Mouse (Mus musculus): ENCODE results near the gene Gm11437.

The Gm11437 gene

DNA sequence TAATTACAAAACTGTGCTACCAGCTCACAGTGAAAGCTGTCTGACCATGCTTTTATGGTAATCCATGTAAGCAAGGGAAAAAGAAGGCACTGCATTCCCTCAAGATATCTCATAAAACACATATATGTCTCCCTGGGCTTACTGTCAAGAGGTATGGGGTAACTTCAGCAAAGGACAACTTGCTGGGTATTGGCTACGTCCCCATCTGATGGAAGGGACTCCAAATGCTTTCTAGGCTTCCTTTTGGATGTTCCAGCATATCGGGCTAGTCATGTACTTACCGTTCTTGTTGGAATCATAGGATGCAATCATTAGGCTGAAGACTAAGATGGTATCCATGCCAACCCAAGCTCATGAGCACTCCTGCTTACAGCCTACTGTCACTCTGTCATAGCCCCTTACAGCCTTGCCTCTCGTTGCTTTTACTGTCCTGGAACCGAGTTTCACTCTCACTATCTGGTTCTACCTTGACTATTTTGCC is at the start of gene Gm11437:
Gene Gm11437, minus strand, starts transcription at position 431 of the 481 bp plus-strand sequence.
- no peak for DNase-seq

DNA sequence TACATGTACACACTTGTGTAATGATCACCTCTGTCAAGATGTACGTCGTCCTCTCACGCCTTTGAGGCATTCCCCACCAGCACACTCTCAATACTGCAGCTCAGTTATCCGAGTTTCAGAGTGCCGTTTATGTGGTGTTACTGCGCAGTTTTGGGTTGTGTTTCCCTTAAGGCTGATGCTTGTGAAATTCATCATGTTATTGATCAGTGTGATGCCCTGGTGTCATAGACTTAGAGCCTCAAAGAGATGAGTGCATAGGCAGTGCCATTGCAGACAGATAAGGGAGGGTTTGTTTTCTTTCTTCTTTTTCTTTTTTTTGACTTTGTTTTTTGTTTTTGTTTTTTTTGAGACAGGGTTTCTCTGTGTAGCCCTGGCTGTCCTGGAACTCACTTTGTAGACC is 43.6 kb upstream of the Gm11437 start:
- no peak for DNase-seq

DNA sequence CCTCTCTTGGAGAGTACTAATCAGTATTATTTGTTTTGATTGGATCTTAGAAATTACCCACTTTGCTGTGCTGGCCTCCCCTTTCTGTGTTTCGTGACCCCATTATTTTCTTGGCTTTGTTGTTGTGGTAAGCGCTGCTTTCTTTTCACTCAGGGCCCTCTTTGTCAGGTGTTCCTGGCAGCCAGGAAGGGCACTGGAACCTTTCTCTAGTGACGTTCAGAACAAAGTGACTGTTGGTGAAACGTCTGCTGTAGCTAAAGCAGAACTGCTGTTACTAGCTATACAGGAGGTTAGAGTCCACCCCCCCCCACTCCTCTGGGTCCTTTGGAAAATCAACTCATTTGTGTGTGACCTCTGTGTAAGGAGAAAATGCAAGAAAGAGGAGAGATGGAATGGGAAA is 38.5 kb upstream of the Gm11437 start:
- DNase-seq, result no peak

DNA sequence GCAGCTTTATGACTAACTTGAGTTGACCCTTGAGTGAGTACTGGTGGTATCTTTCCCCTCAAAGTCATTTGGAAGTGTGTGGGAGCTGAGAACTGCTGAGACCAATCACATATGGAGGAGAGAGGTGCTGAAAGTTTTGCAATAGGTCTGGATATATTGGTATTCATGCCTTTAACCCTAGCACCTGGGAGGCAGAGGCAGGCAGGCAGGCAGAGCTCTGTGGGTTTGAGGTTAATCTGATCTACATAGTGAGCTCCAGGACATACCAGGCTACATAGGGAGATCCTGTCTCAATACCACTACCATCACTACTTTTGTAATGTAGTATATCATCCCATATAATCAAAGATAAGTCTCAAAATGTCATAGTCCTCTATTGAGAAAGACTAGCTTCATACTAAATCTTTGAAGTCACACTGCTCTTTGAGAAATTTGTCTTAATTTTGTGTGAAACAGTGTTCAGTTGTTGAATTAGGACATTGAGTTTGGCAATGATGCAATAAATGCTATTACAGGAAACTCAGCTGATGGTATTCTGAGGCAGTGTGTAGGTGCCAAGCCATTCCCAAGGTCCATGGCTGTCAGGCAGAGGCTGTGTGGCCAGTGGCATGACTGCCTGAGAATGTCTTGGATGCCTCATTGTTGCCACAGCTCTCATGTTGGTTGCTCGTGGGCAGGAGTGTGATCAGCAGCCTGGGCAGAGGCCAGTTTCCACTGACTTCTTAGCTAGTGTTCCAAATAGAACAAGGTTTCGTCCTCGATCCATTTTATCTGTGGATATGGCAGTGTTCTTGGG is 30.5 kb upstream of the Gm11437 start:
- DNase-seq, result no peak

DNA sequence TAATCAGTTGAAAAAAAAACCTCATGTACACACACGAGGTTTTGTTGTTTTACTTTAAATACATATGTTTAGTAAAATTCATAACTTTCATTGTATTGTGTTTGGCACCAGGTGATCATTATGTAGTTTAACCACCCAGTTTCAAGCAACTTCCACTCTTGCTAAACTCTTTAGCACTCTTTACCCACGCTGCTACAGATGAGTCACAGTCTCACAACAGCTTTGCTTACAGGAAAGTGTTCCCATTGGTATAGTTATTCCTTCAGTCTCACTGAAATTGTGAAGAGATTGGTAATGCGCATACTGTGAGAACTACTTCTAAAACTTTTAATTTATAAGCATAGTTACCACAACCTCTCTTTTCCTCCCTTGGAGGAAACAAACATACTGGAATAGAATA is 27.5 kb upstream of the Gm11437 start:
- no peak for DNase-seq

DNA sequence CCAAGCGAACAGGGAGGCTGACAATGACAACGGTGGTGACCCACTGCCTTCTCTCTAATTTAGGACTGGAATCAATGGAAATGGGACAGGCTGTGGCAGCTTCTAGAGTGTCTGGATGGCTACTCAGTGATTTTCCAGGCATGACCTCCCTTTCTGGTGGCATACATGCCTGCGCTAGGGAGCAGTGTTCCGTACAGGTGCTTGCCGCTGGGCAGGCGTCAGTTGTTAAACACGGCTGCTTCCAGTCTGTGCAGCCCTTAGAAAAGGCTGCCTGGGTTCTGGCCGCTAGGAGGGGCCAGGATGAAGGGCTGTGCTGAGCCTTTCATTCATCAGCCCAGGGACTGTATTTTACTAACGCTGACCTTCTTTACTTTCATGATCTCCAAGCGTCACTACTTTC is 26.0 kb upstream of the Gm11437 start:
- no peak for DNase-seq

DNA sequence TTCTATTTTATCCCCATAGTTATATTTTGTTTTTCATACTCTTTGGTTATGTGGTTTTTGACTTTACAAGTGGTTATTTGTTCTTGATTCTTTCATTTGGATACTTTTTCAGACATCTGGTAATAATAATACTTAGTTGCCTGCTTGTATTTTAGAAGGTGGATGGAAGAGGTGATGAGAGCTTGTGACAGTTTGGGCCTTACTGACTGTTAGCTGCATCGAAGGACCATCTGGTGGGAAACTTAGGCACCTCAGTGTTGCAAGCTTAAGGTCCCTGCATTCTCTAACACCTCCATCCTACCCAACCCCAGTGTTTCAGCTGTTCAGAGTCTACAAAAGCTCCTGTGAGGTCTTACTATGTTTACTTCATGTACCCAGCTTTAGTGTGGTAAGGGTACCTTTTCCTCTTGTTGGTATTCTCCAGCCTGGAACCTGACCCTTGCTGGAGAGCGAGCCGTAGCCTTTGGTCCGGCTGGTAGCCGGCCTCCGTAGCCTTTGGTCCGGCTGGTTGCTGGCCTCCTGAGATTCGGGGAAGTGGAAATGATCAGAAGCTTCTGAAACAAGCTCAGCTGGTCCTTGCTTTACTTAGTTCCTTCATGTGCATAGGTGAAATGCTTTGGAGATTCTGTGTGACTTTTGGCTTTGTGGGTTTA is 23.4 kb upstream of the Gm11437 start:
- DNase-seq, result no peak

DNA sequence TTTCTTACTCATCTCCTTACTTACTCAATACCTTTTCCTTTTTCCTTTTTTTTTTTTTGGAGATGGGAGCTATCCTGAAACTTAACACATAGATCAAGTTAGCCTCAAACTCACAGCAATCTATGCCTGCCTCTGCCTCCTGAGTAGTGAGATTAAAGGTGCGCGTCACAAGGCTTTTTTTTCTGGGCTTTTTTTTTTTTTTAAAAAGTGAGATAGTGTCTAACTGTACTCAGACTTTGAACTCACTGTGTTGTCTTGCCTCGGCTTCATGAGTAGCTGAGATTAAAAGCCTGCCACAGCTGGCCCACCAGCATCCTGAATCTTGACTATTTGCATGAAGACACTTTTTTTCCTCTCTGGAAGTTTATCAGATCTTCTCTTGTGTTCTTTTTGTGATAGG is 21.3 kb upstream of the Gm11437 start:
- DNase-seq, result no peak

DNA sequence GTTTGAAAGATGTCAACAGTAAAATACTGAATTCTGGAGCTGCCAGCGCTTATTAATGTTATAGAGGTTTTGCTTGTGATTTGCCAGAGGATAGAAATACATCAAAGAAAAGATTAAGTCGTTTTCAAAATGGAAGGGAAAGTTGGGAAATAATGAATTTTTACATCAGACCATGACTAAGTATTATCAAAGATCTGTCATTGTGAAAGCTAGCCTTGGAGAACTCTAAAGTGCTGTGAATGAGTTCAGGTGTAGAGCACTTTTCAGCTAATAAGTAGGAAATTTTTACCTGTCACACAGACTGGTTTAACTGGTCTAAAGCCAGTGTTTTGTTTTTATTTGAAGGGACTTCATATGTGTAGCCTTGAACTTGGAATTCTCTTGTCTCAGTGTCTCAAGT is 14.0 kb upstream of the Gm11437 start:
- DNase-seq, result no peak

DNA sequence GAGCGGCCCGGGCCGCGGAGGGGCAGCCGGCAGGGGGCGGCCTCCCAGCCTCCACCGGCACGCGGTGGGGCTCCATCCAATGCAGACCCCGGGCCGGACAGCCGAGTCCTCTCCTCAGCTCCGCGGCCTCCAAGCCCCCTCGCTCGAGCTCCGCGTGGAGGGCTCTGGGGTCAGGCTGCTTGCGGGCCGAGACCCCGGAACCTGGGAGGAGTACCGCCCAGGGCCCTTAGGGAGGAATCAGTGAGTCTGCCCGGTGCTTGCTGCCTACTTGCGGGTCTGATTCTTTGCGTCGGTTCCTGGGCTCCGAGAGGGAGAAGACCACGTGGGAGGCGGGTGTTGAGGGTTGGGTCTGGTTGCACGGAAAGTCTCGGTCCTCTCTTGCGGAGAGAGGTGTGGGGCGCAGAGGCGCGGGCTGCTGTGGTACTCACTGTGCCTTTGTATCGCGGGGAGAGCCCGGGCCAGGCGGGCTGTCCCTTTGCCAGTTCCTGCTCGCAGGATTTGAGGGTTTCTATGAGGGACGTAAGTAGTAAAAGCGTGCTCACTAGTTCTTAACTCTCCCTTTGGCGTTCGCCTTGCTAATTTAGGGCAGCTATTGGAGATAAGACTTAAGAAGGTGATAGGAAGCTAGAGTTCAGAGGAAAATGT is 12.8 kb upstream of the Gm11437 start:
- peak; percentile 55 to 61 for DNase-seq

DNA sequence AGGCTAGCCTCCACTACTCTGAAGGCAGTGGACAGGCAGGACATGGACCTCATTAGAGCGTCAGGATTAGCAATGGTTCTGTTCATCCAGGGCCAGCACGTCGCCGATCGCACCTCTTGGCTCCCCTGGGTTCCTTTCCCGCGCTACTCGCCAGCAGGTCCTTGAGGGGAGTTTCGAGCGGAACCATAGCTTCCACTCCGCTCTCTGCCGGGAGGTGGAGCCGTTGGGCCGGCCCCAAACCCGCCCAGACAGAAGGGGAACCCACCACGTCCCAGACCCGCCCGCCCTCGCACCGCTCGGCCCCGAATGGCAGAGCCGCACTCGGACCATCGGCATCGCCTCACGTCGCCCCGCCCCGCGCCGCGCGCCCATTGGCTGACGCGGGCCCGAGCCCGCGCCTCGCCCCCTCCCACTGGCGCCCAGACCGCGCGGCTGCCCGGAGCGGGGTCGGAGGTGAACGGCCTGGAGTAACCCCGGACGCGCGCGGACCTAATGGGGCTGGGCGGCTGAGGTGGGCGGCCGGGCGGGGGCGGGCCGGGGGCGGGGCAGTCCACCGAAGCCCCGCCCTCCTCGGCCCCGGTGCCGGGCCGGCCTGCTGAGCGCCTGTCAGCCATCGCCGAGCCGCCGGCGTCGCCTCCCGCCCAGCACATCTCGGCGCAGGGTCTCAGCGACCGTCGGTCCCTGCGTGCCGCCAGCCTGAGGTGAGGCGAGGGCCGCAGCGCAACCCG is 12.1 kb upstream of the Gm11437 start:
- DNase-seq, result peak; percentile 92 to 94

DNA sequence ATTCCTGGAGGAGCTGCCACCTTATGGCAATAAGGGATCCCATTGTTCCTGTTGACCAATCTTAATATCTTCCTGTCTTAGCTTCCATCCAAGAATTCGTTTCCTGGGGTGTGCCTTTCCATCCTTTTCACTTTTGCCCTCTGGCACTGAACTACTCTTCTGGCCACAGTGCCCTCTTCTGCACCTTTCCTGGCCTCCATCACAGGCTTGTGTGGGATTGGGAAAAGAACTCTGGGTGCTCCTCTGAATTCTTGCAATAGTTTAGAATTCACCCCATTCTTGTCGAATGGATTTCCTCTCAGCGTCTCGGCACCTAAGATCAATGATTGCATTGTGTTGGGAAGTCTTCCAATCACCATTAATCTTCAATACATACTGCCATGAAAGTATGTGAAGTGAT is 11.3 kb upstream of the Gm11437 start:
- no peak for DNase-seq

DNA sequence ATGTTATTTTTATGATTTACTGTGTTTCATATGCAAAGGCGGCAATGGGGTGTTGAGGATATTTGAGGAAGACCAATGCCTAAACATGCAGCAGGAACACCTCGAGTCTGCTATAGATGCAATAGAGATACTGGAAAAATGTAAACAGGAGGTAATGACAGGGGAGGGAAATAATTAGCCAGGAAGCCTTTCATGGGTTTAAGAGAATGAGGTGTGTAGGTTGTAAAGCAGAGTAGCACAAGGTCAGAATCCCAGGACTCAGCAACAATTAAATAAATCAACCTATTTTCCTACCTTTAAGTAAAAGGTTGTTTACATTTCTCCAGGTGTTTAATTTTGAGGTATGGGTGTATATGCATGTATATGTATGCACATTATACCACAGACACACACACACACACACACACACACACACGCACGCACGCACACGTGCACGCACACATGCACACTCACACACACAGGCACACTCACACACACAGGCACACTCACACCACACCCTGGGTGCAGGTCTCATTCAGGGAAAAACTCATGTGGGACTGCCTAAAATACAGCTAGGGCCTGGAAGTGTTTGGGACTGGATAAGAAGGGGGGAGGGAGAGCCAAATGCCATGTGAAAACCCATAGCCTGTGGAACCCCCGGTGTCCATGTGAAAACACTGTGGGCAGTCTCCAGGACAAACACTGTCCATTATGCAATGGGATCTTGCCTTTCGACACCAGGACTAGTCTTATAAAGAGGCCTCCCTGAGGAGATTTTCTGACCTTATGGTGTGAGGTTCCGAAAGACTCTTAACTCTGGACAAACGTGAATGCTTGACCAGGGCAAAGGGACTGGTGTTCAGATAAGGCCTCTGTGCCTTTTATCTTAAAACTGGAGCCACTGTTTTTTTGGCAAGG is 5.5 kb upstream of the Gm11437 start:
- no peak for DNase-seq

DNA sequence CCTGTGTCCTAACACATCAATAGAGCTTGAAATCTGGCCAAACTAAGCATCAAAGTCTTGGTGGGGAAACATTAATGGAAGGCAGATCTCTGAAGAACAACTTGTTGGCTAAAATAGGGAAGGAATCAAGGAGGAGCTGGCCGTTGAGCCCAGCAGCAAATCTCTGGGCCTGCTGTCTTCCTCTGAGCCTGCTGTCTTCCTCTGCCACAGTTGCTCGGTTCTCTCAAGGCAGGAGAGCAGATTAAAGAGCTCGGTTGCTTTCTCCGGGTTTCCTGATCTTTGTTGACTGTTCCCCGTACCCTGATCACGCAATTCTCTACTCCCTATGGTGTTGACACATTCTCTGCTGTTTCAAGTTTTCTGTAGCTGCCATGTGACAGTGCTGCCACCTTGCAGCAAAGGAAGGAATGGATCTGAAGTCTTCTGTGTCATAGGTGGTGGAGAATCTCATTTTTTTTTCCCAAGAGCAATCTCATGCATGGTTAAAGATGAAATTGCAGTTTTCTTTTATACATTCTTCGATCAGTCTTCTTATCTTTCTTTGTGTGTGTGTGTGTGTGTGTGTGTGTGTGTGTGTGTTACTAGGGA is 1.5 kb upstream of the Gm11437 start:
- DNase-seq, result peak in 1 of 2 experiments; percentile 7

DNA sequence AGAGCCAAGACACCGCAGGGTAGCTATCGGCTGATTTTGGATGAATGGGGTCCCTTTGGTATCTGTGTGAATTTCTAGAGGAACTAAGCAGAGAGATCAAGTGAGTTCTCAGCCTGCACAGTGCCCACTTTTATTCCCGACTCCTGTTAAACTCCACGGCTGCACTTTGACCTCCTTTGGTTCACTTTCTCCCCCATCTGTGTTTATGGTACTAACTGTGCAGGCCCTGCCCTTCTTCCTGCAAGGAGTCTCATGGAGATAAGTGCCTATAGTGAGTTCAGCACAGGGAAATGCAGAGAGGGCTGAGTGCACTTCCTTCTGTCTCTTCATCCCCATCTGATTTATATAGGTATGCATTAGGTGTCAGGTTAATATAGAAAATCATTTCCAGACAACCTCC is 2.7 kb downstream of the Gm11437 start:
- DNase-seq, result no peak

DNA sequence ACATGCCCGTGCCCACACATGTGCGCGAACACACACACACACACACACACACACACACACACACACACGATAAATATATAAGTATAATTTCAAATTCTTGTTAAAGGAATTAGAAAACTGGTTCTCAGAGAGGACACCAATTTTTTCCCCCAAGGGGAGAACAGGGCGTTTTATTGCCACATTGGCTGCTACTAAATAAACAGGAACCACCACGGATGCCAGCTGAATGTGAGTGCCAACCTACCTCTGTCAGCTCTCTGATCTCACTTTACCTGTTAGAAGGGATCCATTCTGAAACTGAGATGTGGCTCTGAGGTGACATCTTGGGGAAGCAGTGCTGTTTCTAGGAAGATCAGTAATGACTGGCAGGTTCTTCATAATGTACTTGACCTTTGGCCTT is 3.2 kb downstream of the Gm11437 start:
- DNase-seq, result no peak

DNA sequence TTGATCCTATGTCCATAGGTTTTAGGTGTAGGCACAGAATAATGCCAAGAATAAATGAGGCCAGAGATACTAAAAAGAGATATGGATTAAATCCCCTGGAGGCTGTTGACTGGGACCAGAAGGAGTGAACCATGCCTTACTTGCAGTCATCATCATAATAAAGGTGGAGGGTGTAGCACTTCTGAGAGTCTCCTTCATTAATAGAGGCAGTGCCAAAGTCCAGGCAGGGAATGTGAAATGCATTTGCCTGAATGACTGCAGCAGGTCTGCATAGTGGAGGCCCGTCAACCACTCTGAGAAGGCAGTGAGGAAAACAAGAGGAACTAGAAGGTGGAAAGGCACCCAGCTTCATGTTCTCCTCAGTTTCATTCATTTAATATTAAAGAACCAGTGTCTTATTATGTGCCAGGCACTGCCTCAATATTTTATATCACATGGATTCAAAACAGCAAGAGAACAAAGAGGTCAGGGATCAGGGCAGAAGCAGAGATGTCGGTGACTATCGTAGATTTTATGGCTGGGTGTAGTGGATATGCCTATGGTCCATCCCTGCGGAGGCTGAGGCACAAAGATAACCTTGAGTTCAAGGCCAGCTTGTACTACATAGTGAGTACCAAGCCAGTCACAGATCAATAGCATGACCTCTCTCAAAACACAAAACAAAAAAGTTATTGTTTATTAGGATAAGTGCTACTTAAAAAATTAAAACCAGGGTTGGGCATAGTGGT is 10.6 kb downstream of the Gm11437 start:
- no peak for DNase-seq

DNA sequence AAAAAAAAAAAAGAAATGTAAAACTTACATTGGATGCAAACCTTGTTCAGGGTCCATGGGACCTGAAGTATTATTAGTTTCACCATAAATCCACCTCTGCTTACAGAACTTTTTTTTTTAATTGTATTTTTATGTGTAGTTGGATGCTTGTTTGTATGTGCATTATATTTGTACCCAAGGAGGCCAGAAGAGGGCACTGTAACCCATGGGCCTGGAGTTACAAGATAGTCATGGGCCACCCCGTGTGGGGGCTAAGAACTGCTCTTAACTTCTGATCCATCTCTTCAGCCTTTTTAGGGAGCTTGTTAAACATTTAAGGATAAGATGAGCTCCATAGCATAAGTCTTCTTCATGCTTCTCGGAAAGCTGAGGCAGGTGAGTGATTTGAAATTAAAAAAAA is 16.4 kb downstream of the Gm11437 start:
- DNase-seq, result no peak

DNA sequence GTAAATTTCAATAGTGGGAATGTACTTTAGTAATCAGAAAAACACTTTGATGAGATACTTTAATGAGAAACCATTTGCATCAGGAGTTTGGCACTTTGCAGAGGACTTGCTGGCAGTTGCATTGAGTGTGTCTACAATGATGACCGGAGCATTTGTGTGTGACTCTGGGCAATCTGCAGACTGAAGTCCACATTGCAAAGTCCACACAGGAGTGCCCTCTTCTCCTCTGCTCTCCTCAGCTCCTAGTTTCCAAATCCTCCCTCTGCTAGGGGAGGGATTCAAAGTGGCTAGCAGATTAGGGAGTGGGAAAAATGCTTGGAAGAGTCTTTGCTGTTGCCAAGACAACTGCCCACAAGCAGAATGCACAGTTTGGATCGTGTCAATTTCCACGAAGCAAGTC is 21.2 kb downstream of the Gm11437 start:
- DNase-seq, result no peak

DNA sequence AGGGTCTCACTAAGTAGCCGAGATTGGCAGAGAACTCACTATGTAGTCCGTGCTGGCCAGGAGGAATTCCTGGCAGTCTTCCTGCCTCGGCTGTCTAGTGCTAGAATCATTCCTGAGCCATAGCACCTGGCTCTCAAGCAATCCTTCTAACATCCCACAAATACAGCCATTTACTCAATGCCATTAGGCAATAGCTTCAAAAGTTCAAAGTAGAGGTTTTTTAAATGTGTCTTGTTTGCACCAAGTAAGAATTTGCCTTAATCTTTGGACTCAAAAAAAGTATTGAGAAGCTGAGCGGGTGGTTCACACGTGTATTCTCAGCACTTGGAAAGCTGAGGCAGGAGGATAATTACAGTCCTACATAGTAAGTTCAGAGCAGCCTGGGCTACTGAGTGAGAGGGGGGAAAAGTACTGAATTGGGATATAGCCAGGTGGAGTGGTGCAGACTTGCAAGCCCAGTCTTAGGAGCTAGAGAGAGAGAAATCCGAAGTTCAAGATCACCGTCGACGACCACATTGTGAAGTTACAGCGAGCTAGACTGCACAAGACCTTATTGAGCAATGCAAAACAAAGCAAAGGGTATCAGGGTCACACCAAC is 22.0 kb downstream of the Gm11437 start:
- DNase-seq, result no peak

DNA sequence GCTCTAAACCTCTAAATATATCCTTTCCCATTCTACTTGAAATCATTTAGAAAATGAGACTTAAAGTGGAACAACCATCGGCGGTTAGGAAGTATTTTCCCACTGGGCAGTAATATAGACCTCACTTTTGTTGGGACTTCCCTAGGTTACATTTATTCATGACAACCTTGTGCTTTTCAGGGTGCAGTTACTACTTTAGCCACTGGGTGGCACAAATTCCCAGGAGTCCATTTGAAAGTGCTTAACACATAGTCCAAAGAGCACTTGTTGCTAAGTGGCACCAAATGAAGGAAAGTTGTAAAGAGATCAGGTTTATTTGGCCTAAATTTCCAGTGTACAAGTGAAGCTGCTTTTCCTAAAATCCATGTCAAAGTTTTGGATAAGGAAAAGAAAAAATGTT is 25.5 kb downstream of the Gm11437 start:
- DNase-seq, result peak in 1 of 2 experiments; percentile 26

Measured in spleen, adult 18-20 months (tissue).